Mouse (Mus musculus): Measurements from ENCODE around the gene Hint2. TPM values are rescaled to one million over a fixed set of nuclear protein-coding genes. Genes with fewer than 3 reads are reported as not detected.

The Hint2 gene
- total and polyA plus RNA-seq, 3 experiments: 6.4 to 27.9 (median 17.8) TPM

- dilution Hi-C loops (cut with MboI; ENCODE audit: extremely low pct_ligation_motif_present, extremely low pct_unique_long_range_greater_than_20kb, low sequenced_read_pairs): no loop called here
- in situ Hi-C loops (cut with MboI; ENCODE audit: low pct_ligation_motif_present, low pct_unique_long_range_greater_than_20kb, low sequenced_read_pairs): no loop called here
- Histone ChIP-seq H3K27me3 (replicated peaks) (peaks cover 82% of the 10 kb centered on the region), H3K79me2 (replicated peaks; ENCODE audit: control insufficient read depth, extremely low read depth, insufficient read depth, poor library complexity, severe bottlenecking) (no peaks in the 10 kb centered on the region), H3K9ac (ENCODE audit: insufficient read depth, low read depth) (no peak overlapping the region; the same call in 1 of the 2 replicates), H3K36me3 (replicated peaks in 1 of 2; ENCODE audit: control insufficient read depth in 1 of 2, insufficient read depth in 1 of 2, low read length in 1 of 2) (no peaks in the 10 kb centered on the region), H3K27ac (ENCODE audit: insufficient read depth, low read depth) (no peak overlapping the region), H3K4me1 (ENCODE audit: control insufficient read depth in 1 of 2, insufficient read depth in 2 of 2) (no peaks in the 10 kb centered on the region), H3K4me3 (replicated peaks in 1 of 3; ENCODE audit: low read depth in 2 of 3, low read length in 2 of 3, poor library complexity in 1 of 3) (no peak overlapping the region), H3K4me2 (ENCODE audit: insufficient read depth, low read depth, poor library complexity, severe bottlenecking) (no peak overlapping the region), H3K9me3 (replicated peaks; ENCODE audit: low read length) (no peaks in the 10 kb centered on the region)
- DNase-seq (ENCODE audit: extremely low read depth): no peak
- TF ChIP-seq IRF4 (IDR thresholded peaks at IDR 0.05; ENCODE audit: low read depth, low read length): no peak
- no peak for TF ChIP-seq KAT2A (IDR thresholded peaks at IDR 0.05; ENCODE audit: insufficient replicate concordance, low read length)
- TF ChIP-seq UBTF (IDR thresholded peaks at IDR 0.05; ENCODE audit: low read depth, low read length): no peak
- TF ChIP-seq RCOR1 (conservative IDR thresholded peaks at IDR 0.05; ENCODE audit: low read depth, low read length): no peak
- TF ChIP-seq ZNF384 (IDR thresholded peaks at IDR 0.05; ENCODE audit: low read depth, low read length): no peak
- TF ChIP-seq PAX5 (IDR thresholded peaks at IDR 0.05; ENCODE audit: low read length): no peak
- no peak for TF ChIP-seq MXI1 (IDR thresholded peaks at IDR 0.05; ENCODE audit: low read depth, low read length)
- no peak for TF ChIP-seq JUND (conservative IDR thresholded peaks at IDR 0.05; ENCODE audit: low read depth, low read length)
- no peak for TF ChIP-seq MAZ (IDR thresholded peaks at IDR 0.05; ENCODE audit: low read depth, low read length)
- TF ChIP-seq JUN (IDR thresholded peaks at IDR 0.05; ENCODE audit: insufficient read depth, low read depth, low read length): no peak
- no peak for TF ChIP-seq MAFK (IDR thresholded peaks at IDR 0.05; ENCODE audit: insufficient replicate concordance, low read length)
- TF ChIP-seq NELFE (IDR thresholded peaks at IDR 0.05; ENCODE audit: low read depth, low read length): no peak
- TF ChIP-seq BHLHE40 (IDR thresholded peaks at IDR 0.05; ENCODE audit: low read depth, low read length): no peak
- no peak for TF ChIP-seq TCF12 (IDR thresholded peaks at IDR 0.05; ENCODE audit: low read depth, low read length)
These were observed 24.0 kb downstream of the Hint2 start for GRCm38 (mm10) chr4:43631956-43632920.

- H3K79me2 ChIP-seq (replicated peaks; ENCODE audit: control insufficient read depth, extremely low read depth, insufficient read depth, poor library complexity, severe bottlenecking): no peaks in the 10 kb centered on the region
- no peak for DNase-seq (ENCODE audit: extremely low read depth)
- peaks cover 83% of the 10 kb centered on the region for H3K27me3 ChIP-seq (replicated peaks)
- no peaks in the 10 kb centered on the region for H3K36me3 ChIP-seq (replicated peaks in 1 of 2; ENCODE audit: control insufficient read depth in 1 of 2, insufficient read depth in 1 of 2, low read length in 1 of 2)
- H3K4me2 ChIP-seq (ENCODE audit: insufficient read depth, low read depth, poor library complexity, severe bottlenecking): peak within 1 kb of the TSS; percentile 87
- no peak within 1 kb of the TSS for H3K27ac ChIP-seq (ENCODE audit: insufficient read depth, low read depth)
- peaks cover 7% of the 10 kb centered on the region for H3K9me3 ChIP-seq (replicated peaks; ENCODE audit: low read length)
- dilution Hi-C loops (cut with MboI; ENCODE audit: extremely low pct_ligation_motif_present, extremely low pct_unique_long_range_greater_than_20kb, low sequenced_read_pairs): no loop called here
- in situ Hi-C loops (cut with MboI; ENCODE audit: low pct_ligation_motif_present, low pct_unique_long_range_greater_than_20kb, low sequenced_read_pairs): no loop called here
- peak within 1 kb of the TSS in 1 of 3 experiments; percentile 50 for H3K4me3 ChIP-seq (replicated peaks in 1 of 3; ENCODE audit: low read depth in 2 of 3, low read length in 2 of 3, poor library complexity in 1 of 3)
- H3K4me1 ChIP-seq (ENCODE audit: control insufficient read depth in 1 of 2, insufficient read depth in 2 of 2): no peaks in the 10 kb centered on the region
- H3K9ac ChIP-seq (ENCODE audit: insufficient read depth, low read depth): peak within 1 kb of the TSS; percentile 80
- TF ChIP-seq CHD2 (IDR thresholded peaks at IDR 0.05; ENCODE audit: low read length) (no peak), UBTF (IDR thresholded peaks at IDR 0.05; ENCODE audit: low read depth, low read length) (no peak), IRF4 (IDR thresholded peaks at IDR 0.05; ENCODE audit: low read depth, low read length) (no peak), EP300 (IDR thresholded peaks at IDR 0.05; ENCODE audit: low read length) (no peak), RCOR1 (conservative IDR thresholded peaks at IDR 0.05; ENCODE audit: low read depth, low read length) (no peak), MYC (IDR thresholded peaks at IDR 0.05; ENCODE audit: low read depth, low read length) (no peak), POLR2AphosphoS2 (IDR thresholded peaks at IDR 0.05; ENCODE audit: low read depth, low read length) (no peak), ZKSCAN1 (IDR thresholded peaks at IDR 0.05; ENCODE audit: borderline replicate concordance, low read depth, low read length) (no peak), ZNF384 (IDR thresholded peaks at IDR 0.05; ENCODE audit: low read depth, low read length) (no peak), TCF12 (IDR thresholded peaks at IDR 0.05; ENCODE audit: low read depth, low read length) (no peak), ZC3H11A (IDR thresholded peaks at IDR 0.05; ENCODE audit: low read depth, low read length) (no peak), TBP (conservative IDR thresholded peaks at IDR 0.05; ENCODE audit: low read depth, low read length) (no peak)
These were observed 25.0 kb downstream of the Hint2 start, which contains the start of gene Npr2 for GRCm38 (mm10) chr4:43631046-43631955. Gene Npr2, plus strand, starts transcription at chr4:43631935.

Measured in CH12.LX (cell line).